Mouse (Mus musculus) lung, postnatal 36 days (tissue): Measurements from ENCODE around the gene Gm20828.
"Not testable (repeated sequence)": the region's sequence is repeated elsewhere in the genome, so short reads cannot be mapped to it uniquely, and the experiment has no call there.

Source experiments
- DNase-seq: peaks from one replicate; pipeline ENCODE4 v3.0.0; 2022; ENCODE audit warnings: mixed read lengths

Gm20828 gene

GRCm38 (mm10) chrY:11199274-11199673 is at the start of gene Gm20828:
Gene Gm20828 (minus strand): TSS chrY:11199374.
- not testable (repeated sequence) for DNase-seq
